Mouse (Mus musculus) embryo, embryonic 11.5 days (tissue): ENCODE results near the gene Tlnrd1.

Experiments used
- DNase-seq: peaks from one replicate; pipeline ENCODE4 v3.0.0-alpha.2; 2012; ENCODE audit warnings: low read depth, low spot score

Tlnrd1 gene

GRCm38 (mm10) chr7:83884921-83885532 lies 922 bp upstream of the Tlnrd1 start:
- no peak for DNase-seq

DNA sequence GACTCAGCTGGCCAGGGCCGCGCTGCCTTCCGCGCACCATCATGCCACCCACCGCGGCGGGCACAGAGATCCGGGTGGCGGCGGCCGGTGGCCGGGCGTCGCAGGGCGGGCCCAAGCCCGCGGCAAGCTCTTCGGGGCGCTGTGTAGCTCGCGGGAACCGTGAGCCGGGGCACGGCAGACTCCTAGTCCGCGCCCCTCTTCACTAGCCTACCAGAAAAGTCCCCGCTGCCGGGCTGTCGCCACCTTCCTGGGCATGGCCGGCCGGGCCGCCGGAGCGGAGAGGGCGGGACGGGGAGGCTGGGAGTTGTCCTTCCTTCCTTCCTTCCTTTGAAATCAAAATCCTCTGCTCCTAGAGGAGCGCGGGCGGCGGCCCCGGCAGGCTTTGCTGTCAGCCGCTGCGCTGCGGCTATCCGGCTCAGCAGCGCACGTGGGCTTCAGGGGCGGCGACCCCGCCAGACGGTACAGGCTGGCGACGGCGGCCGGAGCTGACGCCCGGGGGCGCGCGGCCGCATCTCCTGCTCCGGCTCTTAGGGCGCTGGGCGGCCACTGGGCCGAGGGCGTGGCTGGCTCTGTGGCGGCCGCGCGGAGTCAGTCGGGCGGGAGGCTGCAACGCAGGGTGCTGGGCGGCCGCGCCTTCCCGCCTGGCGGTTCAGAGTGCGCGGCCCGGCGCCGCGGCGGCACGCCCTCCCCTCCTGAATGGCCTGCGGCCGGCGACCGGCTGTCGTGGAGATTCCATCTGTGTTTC lies 657 bp downstream of the Tlnrd1 start:
- no peak for DNase-seq

DNA sequence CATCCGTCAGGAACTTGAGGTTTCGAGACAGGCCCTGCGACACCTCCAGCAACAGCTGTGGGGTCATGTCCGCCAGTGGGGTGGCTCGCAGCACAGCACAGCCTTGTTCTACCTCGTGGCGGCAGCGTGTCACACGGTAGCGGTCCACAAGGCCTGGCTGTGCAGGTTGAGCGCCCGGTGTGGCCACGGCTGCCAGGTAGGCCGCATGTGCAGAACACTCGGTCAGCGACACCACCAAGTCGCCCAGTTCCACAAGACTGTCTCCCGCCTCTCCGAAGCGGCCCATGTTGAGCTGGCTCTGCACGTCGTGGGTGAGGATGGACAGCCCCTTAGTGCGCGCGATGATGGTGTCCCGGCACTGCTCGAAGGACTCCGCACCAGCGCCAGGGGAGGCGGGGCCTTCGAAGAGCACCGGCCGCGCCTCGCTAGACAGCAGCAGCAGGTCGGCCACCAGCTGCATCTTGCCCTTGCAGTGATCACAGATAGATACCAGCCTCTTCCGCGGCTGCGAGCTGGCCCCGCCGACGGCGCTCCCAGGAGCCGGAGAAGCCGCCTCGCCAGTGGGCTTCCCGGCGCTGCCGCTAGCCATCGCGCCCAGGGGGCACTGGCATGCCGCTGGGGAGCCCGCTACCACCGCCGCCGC lies 1.4 kb downstream of the Tlnrd1 start:
- DNase-seq: no peak

GRCm38 (mm10) chr7:83882150-83882632 lies 1.9 kb downstream of the Tlnrd1 start:
- DNase-seq: no peak

DNA sequence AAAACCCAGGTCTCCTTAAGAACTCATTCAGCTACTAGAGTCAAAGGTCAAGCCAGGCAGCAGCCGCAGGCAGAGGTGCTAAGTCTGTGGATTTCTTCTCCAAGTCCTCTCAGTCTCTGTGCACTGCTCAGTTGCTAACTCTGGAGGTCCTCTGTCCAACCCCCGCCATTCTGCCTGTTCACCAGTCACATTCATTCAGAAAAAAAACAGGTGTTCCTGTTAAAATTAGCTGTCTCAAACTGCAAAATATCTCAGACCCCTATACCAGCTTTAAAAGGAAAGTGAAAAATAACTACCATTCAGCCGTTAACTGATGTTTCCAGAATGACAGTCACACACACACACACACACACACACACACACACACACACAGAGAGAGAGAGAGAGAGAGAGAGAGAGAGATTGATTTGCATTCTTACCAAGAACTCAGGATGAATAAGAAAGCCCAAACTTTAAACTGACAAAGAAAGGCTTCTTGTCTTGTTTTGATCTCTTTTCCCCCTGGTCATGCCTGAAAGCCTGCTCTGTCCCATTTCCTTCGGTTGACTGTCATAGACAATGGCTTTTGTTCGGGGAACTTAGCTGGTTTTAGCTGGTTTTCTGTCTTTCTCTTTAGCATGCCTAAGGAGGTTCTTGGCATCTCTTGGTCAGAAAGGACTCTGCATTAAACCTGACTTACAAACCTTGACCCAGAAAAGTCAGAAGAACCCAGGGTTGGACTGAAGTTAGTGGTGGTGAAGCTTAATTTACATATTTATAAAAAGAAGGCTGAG lies 5.2 kb downstream of the Tlnrd1 start:
- no peak for DNase-seq

DNA sequence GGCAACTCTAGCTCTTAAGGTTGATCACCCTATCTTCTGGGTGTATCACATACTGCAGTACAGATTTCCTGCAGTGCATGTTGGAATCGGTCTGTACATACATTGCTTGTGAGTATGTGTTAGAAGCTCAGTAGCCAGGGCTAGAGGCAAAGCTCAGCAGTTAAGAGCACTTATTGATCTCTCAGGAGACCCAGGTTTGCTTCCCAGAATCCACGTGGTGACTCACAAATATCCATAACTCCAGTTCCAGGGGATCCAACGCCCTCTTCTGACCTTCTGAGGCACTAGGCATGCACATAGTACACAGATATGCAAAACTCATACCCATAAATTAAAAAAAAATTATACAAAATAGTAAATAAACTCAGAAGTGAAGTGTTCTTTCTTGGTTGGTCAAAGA lies 7.0 kb downstream of the Tlnrd1 start:
- DNase-seq: no peak

- no peak for DNase-seq
These were observed 14.1 kb downstream of the Tlnrd1 start for GRCm38 (mm10) chr7:83869839-83870543.

GRCm38 (mm10) chr7:83868200-83868599 lies 15.9 kb downstream of the Tlnrd1 start:
- DNase-seq: no peak

GRCm38 (mm10) chr7:83863554-83863953 lies 20.6 kb downstream of the Tlnrd1 start:
- DNase-seq: no peak

DNA sequence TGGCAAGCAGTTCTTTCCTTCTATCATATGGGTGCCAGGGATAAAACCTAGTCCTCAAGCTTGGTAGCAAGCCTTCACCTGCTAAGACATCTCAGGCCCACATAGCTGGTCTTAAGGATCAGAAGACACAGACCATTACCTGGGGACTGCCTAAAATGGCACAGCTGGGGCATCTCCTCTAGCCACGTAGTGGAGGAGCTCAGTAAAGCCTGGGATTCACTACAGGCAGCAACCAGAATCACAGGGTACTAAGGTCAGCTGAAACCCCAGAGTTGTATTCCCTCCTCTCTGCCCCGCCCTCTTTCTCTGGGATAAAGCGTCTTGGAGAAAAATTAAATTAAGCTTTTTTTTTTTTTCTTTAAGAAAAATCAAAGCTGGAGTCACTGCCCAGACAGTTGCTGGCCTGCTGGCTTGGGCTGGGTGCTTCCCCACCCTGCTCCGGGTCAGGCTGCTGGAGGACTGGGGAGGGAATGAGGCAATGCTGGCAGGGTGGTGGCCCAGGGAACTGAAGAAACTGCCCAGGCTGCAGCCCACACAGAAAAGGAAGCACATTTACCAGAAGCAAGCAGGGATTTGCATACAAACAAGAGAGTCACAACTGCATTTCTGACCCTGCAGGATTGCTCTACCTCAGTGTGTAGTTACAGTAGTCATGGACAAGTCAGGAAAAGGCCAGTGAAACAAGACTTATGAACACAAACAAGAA lies 24.6 kb downstream of the Tlnrd1 start:
- no peak for DNase-seq

DNA sequence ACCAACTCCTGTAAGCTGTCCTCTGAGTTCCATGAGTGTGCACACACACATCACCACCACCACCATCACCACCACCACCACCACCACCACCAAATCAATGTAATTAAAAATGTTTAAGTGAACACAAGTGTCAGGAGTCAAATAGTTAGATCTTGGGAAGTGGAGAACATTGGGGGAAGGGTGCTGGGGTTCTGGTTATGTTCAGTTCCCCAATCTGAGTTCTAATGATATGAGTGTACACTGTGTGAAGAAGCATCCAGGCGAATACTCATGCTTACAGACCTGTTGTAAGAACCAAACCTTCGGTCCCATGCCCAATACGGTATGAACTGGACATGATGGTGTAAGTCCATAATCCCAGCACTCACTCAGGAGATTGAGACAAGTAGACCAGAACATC lies 26.2 kb downstream of the Tlnrd1 start:
- no peak for DNase-seq

DNA sequence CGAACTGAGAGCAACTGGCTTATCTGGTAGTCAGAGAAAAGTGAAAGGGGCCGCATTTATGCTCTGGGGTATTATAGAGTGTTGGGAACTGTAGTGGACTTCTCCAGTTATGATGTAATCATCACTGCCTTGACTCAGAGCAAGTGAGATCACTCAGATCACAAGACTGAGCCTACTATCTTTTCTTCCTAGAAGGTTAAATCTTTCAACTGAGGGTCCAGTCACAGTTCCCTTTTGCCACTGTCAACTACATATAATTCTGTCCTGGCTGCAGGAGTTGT lies 27.0 kb downstream of the Tlnrd1 start:
- DNase-seq: no peak

GRCm38 (mm10) chr7:83856353-83857207 lies 27.5 kb downstream of the Tlnrd1 start:
- DNase-seq: no peak

- DNase-seq: no peak
These were observed 28.9 kb downstream of the Tlnrd1 start for GRCm38 (mm10) chr7:83855203-83855602.

GRCm38 (mm10) chr7:83852381-83853380 lies 31.4 kb downstream of the Tlnrd1 start:
- no peak for DNase-seq

- no peak for DNase-seq
These were observed 32.3 kb downstream of the Tlnrd1 start for GRCm38 (mm10) chr7:83851569-83852380.

DNA sequence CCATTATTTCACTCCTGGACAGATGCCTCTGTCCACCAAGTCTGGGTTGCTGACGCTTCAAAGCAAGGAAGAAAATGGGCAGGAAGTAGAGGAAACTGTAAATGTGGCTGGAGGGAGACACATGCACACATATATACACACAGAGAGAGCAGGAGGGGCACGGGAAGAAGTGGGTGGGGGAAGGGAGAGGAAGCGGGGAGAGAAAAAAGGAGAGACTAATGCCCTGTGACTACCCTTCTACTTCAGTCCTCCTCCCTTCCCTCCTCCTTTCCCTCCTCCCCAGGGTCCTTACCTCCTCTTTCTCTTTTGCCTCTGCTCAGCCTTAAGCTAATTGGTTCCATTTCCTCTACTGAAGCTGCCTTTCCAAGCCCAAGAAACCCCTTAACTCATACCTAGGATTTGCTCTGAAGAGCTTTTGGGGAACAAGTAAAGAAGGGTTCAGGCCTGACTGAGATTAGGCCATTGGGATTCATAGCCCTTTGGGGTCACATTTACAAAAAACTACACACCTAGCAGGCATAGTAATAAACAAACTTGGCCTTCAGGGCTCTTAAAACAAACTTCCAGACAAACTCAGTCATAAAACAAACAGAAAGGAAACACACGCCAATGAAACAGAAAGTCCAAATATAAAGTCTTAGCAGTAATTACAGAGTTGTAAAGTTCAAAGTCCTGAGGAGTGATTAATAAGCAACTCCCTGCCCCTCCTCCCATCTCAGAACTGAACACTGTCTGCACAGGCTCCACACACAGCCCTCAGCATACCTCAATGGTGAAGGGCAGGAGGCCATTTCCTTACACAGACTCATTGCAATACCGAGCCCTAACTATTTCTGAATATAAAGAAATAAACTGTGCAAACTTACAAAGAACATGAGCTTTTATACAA lies 36.7 kb downstream of the Tlnrd1 start:
- peak; percentile 22 for DNase-seq
